Mouse (Mus musculus) gastrocnemius, postnatal 25 days (tissue): ENCODE results near the gene Shq1. TPM values are rescaled to one million over a fixed set of nuclear protein-coding genes. Genes with fewer than 3 reads are reported as not detected.
A peak's percentile ranks its signal among the peaks of the same experiment; 100 is the strongest.

Source experiments
- DNase-seq: peaks from one replicate; pipeline ENCODE4 v3.0.0; 2022
- long read RNA-seq, 2 experiments: library from polyadenylated mRNA; stranded (forward); transcript quantifications; one replicate each; pipeline ENCODE4 v2.0.0; 2021
- total RNA-seq, 2 experiments: library from RNA; stranded (reverse); gene quantifications; 1 replicate in 1 of 2; 2 replicates in 1 of 2; pipeline ENCODE4 v1.2.3; 2021

The Shq1 gene
- total RNA-seq: 1 to 10 TPM; 1.7 to 1.9 TPM
- long read RNA-seq, experiment 1, partial matches to known transcripts: 0 of 4 reads
- long read RNA-seq, experiment 1, other reads (novel, unspliced or antisense): 1 of 4 reads
- long read RNA-seq, experiment 2, partial matches to known transcripts: 0 of 2 reads
- long read RNA-seq, experiment 2, other reads (novel, unspliced or antisense): 0 of 2 reads

DNA sequence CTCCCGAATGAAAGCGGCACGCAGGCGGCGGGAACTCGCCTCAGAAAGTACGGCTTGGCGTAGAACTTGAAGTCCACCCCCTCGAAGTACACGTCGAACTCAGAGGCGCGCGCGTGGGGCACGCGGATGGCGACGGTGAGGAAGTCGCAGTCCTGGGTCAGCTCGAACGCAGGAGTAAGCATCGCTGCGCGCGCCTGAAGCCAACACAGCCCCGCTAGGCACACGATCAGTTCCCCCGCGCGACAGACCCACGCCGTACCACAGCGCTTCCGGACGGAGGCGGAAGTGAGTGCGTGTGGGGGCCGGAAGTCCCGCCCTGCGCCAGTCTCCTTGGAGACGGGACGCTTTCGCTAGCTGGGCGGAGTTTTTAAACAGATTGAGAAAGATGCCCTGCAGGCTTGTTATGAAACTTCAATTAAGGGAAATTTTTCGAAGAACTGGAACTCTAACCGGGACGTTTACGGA lies at the start of gene Shq1:
TSS of gene Shq1 (minus strand) at position 278 of the 465 bp plus-strand sequence.
- peak; percentile 77 for DNase-seq

DNA sequence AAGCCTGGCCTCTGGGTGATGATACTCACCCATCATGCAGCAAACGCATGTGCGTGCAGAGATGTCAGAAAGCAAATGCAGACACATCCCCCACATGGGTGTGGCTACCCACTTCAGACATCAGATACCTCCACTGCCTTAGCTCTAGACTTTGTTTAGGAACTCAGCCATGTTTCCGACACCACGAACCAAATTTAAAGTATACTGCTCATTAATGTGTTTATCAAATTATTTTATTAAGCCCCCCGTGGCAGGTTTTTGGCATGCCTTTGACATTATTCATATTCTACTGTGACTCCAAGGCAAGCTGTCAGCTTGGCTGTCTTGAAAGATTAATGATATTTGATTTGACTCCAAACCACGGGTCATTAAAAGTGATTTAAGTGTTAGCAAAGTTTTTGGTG lies 49.1 kb upstream of the Shq1 start:
- DNase-seq: no peak

DNA sequence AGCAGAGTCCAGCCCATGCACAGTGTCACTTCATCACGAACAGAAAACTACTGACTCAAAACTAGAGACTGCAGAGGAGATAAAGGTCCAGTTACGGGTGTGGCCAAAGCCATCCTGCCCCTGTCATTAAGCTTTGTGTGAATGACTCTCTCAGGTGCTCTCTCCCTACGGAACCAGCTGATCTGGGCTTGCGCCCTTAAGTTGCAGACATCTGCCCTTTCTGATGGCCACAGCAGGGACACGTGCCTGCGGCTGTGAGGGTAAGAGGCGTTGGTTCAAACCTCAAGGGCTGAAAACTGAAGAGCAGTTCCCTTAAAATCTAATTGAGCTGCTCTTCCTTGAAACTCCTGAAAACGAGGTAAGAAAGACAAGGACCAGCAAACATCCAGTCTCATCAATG lies 45.9 kb upstream of the Shq1 start:
- DNase-seq: no peak

DNA sequence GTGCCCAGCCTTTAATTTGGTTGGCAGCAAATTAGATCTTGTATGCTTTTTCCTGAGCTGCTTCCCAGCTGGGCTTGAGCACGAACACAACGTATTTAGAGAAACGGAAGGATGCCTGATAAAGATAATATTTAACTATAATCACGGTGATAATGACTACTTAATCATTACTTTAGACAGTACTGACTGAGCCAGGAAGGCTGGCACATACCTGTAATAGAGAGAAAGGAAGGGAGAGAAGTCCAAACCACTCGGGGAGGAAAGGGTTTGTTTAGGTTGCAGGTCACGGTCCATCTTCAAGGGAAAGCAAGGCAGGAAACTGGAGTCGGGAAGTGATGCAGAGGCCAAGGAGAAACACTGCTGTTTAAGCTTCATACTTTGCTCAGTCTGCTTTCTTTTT lies 45.2 kb upstream of the Shq1 start:
- no peak for DNase-seq

DNA sequence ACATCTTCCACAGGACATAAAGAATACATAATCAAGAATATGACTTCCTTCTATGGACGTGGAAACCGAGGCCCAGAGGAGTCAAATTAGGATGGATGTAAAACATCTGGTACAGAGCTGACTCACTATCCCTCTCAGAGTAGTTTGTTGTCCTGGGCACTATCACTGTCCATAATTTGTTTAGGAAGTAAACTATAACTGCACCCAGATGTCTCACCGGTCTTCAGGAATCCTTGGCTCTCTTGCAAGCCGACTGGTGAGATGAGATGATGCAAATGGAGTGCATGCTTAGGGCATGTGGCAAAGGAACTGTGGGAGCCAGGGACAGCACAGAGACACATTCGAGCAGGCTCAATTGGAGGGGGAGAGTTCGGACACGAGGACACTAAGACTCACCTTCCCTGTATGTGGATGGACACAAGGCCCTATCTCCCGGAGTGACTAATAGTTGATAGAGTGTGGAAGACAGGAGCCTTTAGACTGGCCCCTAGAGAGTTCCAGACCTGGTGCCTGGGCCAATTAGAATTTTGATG lies 44.4 kb upstream of the Shq1 start:
- no peak for DNase-seq

- DNase-seq: no peak
Measured at GRCm38 (mm10) chr6:100710866-100711265, 39.9 kb upstream of the Shq1 start.

GRCm38 (mm10) chr6:100710170-100710569 lies 39.2 kb upstream of the Shq1 start:
- no peak for DNase-seq

DNA sequence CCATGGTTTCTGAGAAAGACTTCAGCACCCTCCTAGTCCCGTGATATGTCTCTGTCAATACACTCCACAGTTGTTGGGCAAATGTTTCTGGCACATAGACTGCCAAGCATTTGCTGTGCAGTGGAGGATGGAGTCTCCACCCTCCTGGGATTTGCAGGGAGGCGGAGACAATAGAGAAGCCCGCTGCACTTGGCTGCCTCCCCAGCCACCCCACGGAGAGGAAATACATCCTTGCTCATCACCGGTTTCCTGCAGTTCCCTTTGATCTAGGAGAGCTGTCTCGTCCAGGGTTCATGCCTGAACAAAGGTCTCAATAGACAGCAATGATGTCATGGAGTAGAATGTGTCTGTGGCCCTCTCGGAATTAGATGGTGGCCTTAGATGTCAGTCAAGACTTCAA lies 38.5 kb upstream of the Shq1 start:
- peak; percentile 52 for DNase-seq

DNA sequence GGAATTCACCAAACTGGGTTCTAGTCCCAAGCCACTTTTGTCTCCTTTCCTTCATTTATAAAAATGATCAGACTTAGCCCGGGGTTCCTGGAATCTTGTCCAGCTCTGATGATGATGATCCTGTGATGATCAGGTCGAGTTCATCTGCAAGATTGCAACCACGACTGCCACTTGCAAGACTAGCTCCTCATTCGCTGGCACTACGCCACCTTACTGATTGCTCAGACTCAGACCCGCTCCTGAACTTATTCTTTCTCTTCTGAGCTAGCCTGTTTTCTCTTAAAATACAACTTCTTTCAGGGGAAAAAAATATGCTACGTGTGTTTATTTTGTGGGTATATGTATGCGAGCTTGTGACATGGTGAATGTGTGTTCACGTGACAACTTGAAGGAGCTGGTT lies 38.0 kb upstream of the Shq1 start:
- no peak for DNase-seq

- no peak for DNase-seq
Measured at GRCm38 (mm10) chr6:100708248-100708647, 37.3 kb upstream of the Shq1 start.

GRCm38 (mm10) chr6:100707557-100707956 lies 36.6 kb upstream of the Shq1 start:
- DNase-seq: peak; percentile 53

DNA sequence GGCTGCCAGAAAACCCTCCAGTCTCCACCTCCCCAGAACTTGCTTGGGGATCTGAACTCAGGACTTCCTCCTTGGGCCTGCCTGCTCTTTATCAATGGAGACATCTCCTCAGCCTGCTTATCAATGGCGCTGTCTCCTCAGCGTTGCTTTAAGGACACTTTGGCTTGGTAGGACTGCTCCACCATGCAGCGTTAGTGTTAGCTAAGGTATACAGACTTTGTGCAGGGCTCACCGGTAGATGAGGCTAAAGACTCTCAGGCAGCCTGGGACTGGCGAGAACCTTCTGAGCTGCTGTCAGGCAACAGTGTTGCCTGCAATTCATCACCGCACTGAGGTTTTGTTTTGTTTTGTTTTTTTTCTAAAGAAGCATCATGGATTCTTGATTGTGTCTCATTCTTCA lies 35.9 kb upstream of the Shq1 start:
- no peak for DNase-seq

GRCm38 (mm10) chr6:100705366-100705811 lies 34.4 kb upstream of the Shq1 start:
- no peak for DNase-seq

- peak; percentile 48 for DNase-seq
Measured at GRCm38 (mm10) chr6:100704574-100705365, 33.8 kb upstream of the Shq1 start, which contains the start of gene Gxylt2. Gxylt2 (plus strand) TSS chr6:100704734.

- no peak for DNase-seq
Measured at GRCm38 (mm10) chr6:100704197-100704573, 33.2 kb upstream of the Shq1 start.

DNA sequence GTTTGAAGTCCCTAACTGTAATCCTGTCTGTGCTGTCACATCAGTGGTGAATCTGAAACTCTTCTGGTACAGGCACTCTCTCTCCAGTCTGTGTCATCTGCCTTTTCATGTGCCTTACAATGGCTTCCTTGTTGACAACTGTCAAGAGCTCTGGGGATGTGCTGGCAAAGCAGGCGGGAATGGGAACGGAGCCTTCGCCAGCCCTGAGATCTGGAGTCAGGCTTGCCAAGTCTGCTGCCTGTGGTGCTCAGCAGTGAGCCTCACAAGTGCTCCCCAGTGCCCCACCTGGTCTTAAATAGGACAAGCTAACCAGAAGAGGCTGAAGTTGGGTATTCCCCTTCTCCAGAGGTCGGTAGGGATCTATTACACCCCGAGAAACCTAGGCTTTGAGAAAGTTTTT lies 29.8 kb upstream of the Shq1 start:
- no peak for DNase-seq

DNA sequence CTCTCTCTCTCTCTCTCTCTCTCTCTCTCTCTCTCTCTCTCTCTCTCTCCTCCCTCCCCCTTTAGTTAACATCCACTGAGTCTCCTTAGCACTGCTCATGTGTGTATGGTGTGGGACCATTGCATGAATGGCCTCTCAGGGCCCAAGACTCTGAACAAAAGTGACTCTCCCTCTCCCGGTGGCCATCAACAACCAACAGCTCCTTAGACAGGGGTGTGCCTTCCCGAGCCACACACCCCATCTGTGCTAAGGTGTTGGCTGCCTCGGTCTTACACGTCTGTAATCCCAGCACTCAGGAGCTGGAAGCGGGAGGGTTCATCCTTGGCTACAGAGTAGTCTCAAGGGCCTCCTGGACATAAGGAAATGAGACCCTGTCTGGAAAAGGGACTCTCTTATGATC lies 29.0 kb upstream of the Shq1 start:
- DNase-seq: no peak

GRCm38 (mm10) chr6:100686341-100686740 lies 15.4 kb upstream of the Shq1 start:
- DNase-seq: no peak

GRCm38 (mm10) chr6:100678636-100679035 lies 7.7 kb upstream of the Shq1 start:
- no peak for DNase-seq

GRCm38 (mm10) chr6:100676461-100676860 lies 5.5 kb upstream of the Shq1 start:
- DNase-seq: no peak

DNA sequence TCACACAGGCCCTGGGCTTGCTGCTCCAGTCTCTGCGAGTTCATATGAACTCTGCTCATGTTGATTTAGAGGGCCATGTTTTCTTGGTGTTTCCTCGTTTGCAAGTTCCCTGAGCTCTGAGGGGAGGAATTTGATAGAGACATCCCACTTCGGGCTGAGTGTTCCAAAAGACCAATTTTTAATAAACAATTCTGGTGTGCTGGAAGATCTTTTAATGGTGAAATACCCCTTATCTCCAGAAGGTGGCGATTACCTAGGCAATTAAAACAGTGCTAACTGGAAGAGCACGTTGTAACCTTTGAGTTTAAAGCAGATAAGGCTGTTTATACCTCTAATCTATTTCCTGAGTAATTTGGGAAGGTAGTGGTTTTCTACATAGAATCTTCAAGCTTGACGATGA lies 4.0 kb upstream of the Shq1 start:
- no peak for DNase-seq

DNA sequence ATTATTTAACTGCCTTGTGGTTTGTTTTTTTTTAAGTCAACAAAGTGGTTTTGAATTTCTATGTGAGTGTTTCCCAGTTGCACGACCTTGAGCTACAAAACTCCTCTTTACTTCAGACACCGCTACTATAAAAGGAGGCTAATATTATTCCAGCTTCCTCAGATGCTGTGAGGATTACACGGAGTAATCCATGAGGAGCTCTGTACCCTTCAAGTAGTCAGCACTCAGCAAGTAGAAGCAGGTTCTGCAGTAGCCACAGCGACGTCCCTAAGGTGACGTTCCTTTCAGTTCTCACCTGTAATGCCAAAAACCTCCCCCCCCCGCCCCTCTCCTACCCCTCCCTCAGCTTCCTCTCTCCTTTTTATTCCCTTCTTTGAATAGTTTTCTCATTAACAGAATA lies 444 bp upstream of the Shq1 start:
- DNase-seq: no peak

- DNase-seq: peak; percentile 5
Measured at GRCm38 (mm10) chr6:100670370-100670841, 551 bp downstream of the Shq1 start.
